Mouse (Mus musculus) MEL (cell line): Measurements from ENCODE around the gene Tmprss6. TPM values are rescaled to one million over a fixed set of nuclear protein-coding genes. Genes with fewer than 3 reads are reported as not detected.

Experiments used
- DNase-seq: peaks from one replicate; pipeline ENCODE4 v3.0.0; 2011; ENCODE audit warnings: low read depth, low spot score
- H3K27ac ChIP-seq: 2 replicates; pipeline ENCODE4 v1.5.1; 2012; ENCODE audit warnings: low read depth, mild to moderate bottlenecking, control low read depth, low read length, moderate library complexity; ENCODE audit not compliant: control insufficient read depth
- H3K27me3 ChIP-seq, 2 experiments: fragments of 150-350 bp in 1 of 2; sonication (generic) in 1 of 2; 2 replicates each; pipeline ENCODE4 v1.6.1; 2012; ENCODE audit warnings: low read length in 2 of 2, mild to moderate bottlenecking in 2 of 2, improper control_type of control experiment in 1 of 2, moderate library complexity in 1 of 2; ENCODE audit not compliant: insufficient read depth in 2 of 2, control insufficient read depth in 1 of 2
- H3K36me3 ChIP-seq, 2 experiments: 2 replicates each; pipeline ENCODE4 v1.6.1; 2012 to 2014; ENCODE audit warnings: low read length in 2 of 2, improper control_type of control experiment in 1 of 2, inconsistent platforms in 1 of 2, mild to moderate bottlenecking in 1 of 2; ENCODE audit not compliant: insufficient read depth in 2 of 2, control insufficient read depth in 1 of 2
- H3K4me1 ChIP-seq, 2 experiments: fragments of 150-350 bp in 1 of 2; sonication (generic) in 1 of 2; 2 replicates each; pipeline ENCODE4 v1.6.1; 2012; ENCODE audit warnings: low read length in 2 of 2, improper control_type of control experiment in 1 of 2, mild to moderate bottlenecking in 1 of 2; ENCODE audit not compliant: insufficient read depth in 2 of 2, control insufficient read depth in 1 of 2
- H3K4me3 ChIP-seq, 2 experiments: fragments of 150-350 bp in 1 of 2; sonication (generic) in 1 of 2; 2 replicates each; pipeline ENCODE4 v1.5.1; 2012; ENCODE audit warnings: low read depth in 2 of 2, low read length in 2 of 2, mild to moderate bottlenecking in 2 of 2, moderate library complexity in 2 of 2, control low read depth in 1 of 2, improper control_type of control experiment in 1 of 2; ENCODE audit not compliant: control insufficient read depth in 1 of 2, insufficient read depth in 1 of 2
- H3K79me2 ChIP-seq: 2 replicates; pipeline ENCODE4 v1.6.1; 2012; ENCODE audit warnings: mild to moderate bottlenecking, low read length, moderate library complexity; ENCODE audit not compliant: control insufficient read depth, poor library complexity, insufficient read depth
- H3K9ac ChIP-seq: 2 replicates; pipeline ENCODE4 v1.6.1; 2012; ENCODE audit warnings: low read depth, mild to moderate bottlenecking, control low read depth, low read length, moderate library complexity; ENCODE audit not compliant: control insufficient read depth, poor library complexity, severe bottlenecking
- H3K9me3 ChIP-seq: fragments of 150-350 bp; sonication (generic); replicated peaks from 2 replicates; pipeline ENCODE4 v1.6.1; 2012; ENCODE audit warnings: mild to moderate bottlenecking, low read length, improper control_type of control experiment, moderate library complexity; ENCODE audit not compliant: insufficient read depth
- BHLHE40 ChIP-seq: IDR thresholded peaks from 2 replicates; pipeline ENCODE4 v1.6.1; 2012; ENCODE audit warnings: low read depth, mild to moderate bottlenecking, inconsistent platforms, low read length, improper control_type of control experiment, borderline replicate concordance
- CHD1 ChIP-seq: IDR thresholded peaks from 2 replicates; pipeline ENCODE4 v1.6.1; 2012; ENCODE audit warnings: low read depth, mild to moderate bottlenecking, inconsistent platforms, low read length, improper control_type of control experiment
- CTCF ChIP-seq, 3 experiments: IDR thresholded peaks in 2 of 3; conservative IDR thresholded peaks in 1 of 3; 2 replicates each; pipeline ENCODE4 v1.5.1; 2011 to 2012; ENCODE audit warnings: low read length in 3 of 3, low read depth in 2 of 3, mild to moderate bottlenecking in 2 of 3, improper control_type of control experiment in 1 of 3, inconsistent platforms in 1 of 3, mixed read lengths in 1 of 3, moderate library complexity in 1 of 3; ENCODE audit not compliant: control insufficient read depth in 1 of 3, insufficient read depth in 1 of 3, poor library complexity in 1 of 3, severe bottlenecking in 1 of 3
- E2F4 ChIP-seq: IDR thresholded peaks from 2 replicates; pipeline ENCODE4 v1.6.1; 2011; ENCODE audit warnings: low read depth, low read length, improper control_type of control experiment, borderline replicate concordance
- ETS1 ChIP-seq: IDR thresholded peaks from 2 replicates; pipeline ENCODE4 v1.6.1; 2012; ENCODE audit warnings: low read depth, mild to moderate bottlenecking, inconsistent platforms, low read length, improper control_type of control experiment, moderate library complexity
- GATA1 ChIP-seq: IDR thresholded peaks from 2 replicates; pipeline ENCODE4 v1.6.1; 2011; ENCODE audit warnings: low read depth, low read length, improper control_type of control experiment
- JUND ChIP-seq: IDR thresholded peaks from 2 replicates; pipeline ENCODE4 v1.6.1; 2011; ENCODE audit warnings: low read depth, mild to moderate bottlenecking, improper control_type of control experiment, low read length
- KAT2A ChIP-seq: conservative IDR thresholded peaks from 2 replicates; pipeline ENCODE4 v1.6.1; 2012; ENCODE audit warnings: low read depth, low read length, improper control_type of control experiment, inconsistent platforms
- MAFK ChIP-seq: IDR thresholded peaks from 2 replicates; pipeline ENCODE4 v1.6.1; 2011; ENCODE audit warnings: low read depth, mild to moderate bottlenecking, low read length, improper control_type of control experiment, borderline replicate concordance
- MAX ChIP-seq: IDR thresholded peaks from 2 replicates; pipeline ENCODE4 v1.6.1; 2011; ENCODE audit warnings: low read length, improper control_type of control experiment
- MAZ ChIP-seq: IDR thresholded peaks from 2 replicates; pipeline ENCODE4 v1.6.1; 2012; ENCODE audit warnings: low read depth, mild to moderate bottlenecking, inconsistent platforms, low read length, improper control_type of control experiment
- MXI1 ChIP-seq: IDR thresholded peaks from 2 replicates; pipeline ENCODE4 v1.6.1; 2011; ENCODE audit warnings: mild to moderate bottlenecking, low read depth, low read length, improper control_type of control experiment
- MYC ChIP-seq: IDR thresholded peaks from 2 replicates; pipeline ENCODE4 v1.6.1; 2011; ENCODE audit warnings: low read depth, mild to moderate bottlenecking, low read length, improper control_type of control experiment, moderate library complexity
- NRF1 ChIP-seq: IDR thresholded peaks from 2 replicates; pipeline ENCODE4 v1.6.1; 2014; ENCODE audit warnings: low read depth, mild to moderate bottlenecking, inconsistent platforms, low read length, improper control_type of control experiment, moderate library complexity; ENCODE audit not compliant: poor library complexity, insufficient read depth, severe bottlenecking
- POLR2AphosphoS2 ChIP-seq: IDR thresholded peaks from 2 replicates; pipeline ENCODE4 v1.6.1; 2011; ENCODE audit warnings: low read length, improper control_type of control experiment
- RAD21 ChIP-seq: IDR thresholded peaks from 2 replicates; pipeline ENCODE4 v1.6.1; 2011; ENCODE audit warnings: mild to moderate bottlenecking, low read depth, low read length, improper control_type of control experiment
- SMC3 ChIP-seq: IDR thresholded peaks from 2 replicates; pipeline ENCODE4 v1.6.1; 2011; ENCODE audit warnings: low read depth, low read length, improper control_type of control experiment
- TAL1 ChIP-seq: IDR thresholded peaks from 2 replicates; pipeline ENCODE4 v1.6.1; 2012; ENCODE audit warnings: mild to moderate bottlenecking, inconsistent platforms, low read length, moderate library complexity, mixed read lengths
- TCF12 ChIP-seq: IDR thresholded peaks from 2 replicates; pipeline ENCODE4 v1.6.1; 2014; ENCODE audit warnings: low read depth, mild to moderate bottlenecking, inconsistent platforms, low read length, improper control_type of control experiment, moderate library complexity
- UBTF ChIP-seq: IDR thresholded peaks from 2 replicates; pipeline ENCODE4 v1.6.1; 2012; ENCODE audit warnings: low read depth, mild to moderate bottlenecking, inconsistent platforms, low read length, improper control_type of control experiment, moderate library complexity, borderline replicate concordance; ENCODE audit not compliant: insufficient read depth
- ZC3H11A ChIP-seq: IDR thresholded peaks from 2 replicates; pipeline ENCODE4 v1.6.1; 2012; ENCODE audit warnings: low read depth, mild to moderate bottlenecking, inconsistent platforms, low read length, improper control_type of control experiment
- ZKSCAN1 ChIP-seq: IDR thresholded peaks from 2 replicates; pipeline ENCODE4 v1.6.1; 2012; ENCODE audit warnings: low read depth, mild to moderate bottlenecking, inconsistent platforms, low read length, improper control_type of control experiment, moderate library complexity
- polyA plus RNA-seq, 2 experiments: library from polyadenylated mRNA; stranded (reverse) in 1 of 2; unstranded in 1 of 2; fragments of >175 nt in 1 of 2; fragments of >200 nt in 1 of 2; gene quantifications; 2 replicates each; pipeline versions ENCODE4 v1.2.1 to v1.2.4; 2012; ENCODE audit warnings: low replicate concordance in 2 of 2, low read depth in 1 of 2; ENCODE audit not compliant: insufficient read length in 2 of 2, insufficient read depth in 1 of 2, missing spikeins in 1 of 2
- total RNA-seq: library from RNA; depleted of rRNA; stranded (reverse); fragments of 300-350 nt; gene quantifications from 2 replicates; pipeline ENCODE4 v1.2.3, GENCODE M21; 2012

Gene Tmprss6
- total and polyA plus RNA-seq, 3 experiments: 0.11 to 0.12 TPM; not detected in 1

DNA sequence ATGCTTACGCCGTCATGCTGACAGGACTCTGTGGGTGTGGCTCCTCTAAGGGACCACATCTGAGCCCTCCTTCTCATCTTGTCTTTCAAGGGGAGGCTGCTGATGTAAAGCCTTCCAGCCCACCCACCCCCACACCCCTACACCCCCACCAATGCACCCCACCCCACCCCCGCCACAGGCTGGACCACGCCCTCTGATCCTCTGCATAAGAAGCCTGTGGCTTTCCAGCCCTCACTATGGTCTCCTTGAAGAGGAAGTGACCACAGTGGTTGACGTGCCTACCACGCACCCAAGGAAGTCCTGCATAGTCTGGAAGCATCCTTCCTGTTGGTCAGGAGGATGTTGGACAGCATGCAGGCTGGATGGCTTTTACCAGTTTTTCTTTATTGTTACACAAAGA, 47.3 kb upstream of the Tmprss6 start:
- Histone ChIP-seq H3K4me1 (peaks cover 0 to 5% of the 10 kb centered on the region in 2 experiments; a peak in 2 of 4 replicates), H3K4me3 (no peak overlapping the region)
- TF ChIP-seq JUND (no peak), NRF1 (no peak), POLR2AphosphoS2 (no peak), GATA1 (no peak), TCF12 (no peak), ETS1 (no peak), KAT2A (no peak), SMC3 (no peak), BHLHE40 (no peak), TAL1 (no peak)

GRCm38 (mm10) chr15:78514393-78515146, 46.1 kb upstream of the Tmprss6 start:
- H3K9ac ChIP-seq: no peak overlapping the region
- peaks cover 0 to under 1% of the 10 kb centered on the region in 2 experiments; a peak in 1 of 4 replicates for H3K4me1 ChIP-seq
- H3K27me3 ChIP-seq: no peaks in the 10 kb centered on the region
- H3K79me2 ChIP-seq: no peaks in the 10 kb centered on the region
- H3K36me3 ChIP-seq: no peaks in the 10 kb centered on the region
- H3K4me3 ChIP-seq: no peak overlapping the region
- no peak overlapping the region for H3K27ac ChIP-seq
- TF ChIP-seq E2F4 (no peak), ZC3H11A (peak; percentile 86), CTCF (IDR thresholded peaks at IDR 0.05 in 2 of 3, conservative IDR thresholded peaks at IDR 0.05 in 1 of 3; ENCODE audit: control insufficient read depth in 1 of 3, insufficient read depth in 1 of 3, low read depth in 2 of 3, low read length in 3 of 3, poor library complexity in 1 of 3, severe bottlenecking in 1 of 3) (peak; percentile 88 to 93 (median 92)), RAD21 (peak; percentile 74), JUND (no peak), SMC3 (peak; percentile 95)
- peak; percentile 76 for DNase-seq
- H3K9me3 ChIP-seq: no peaks in the 10 kb centered on the region

More for the DNA sequence above, 47.3 kb upstream of the Tmprss6 start:
- Histone ChIP-seq H3K27me3 (no peaks in the 10 kb centered on the region), H3K27ac (no peak overlapping the region), H3K9me3 (no peaks in the 10 kb centered on the region), H3K36me3 (no peaks in the 10 kb centered on the region), H3K9ac (no peak overlapping the region), H3K79me2 (no peaks in the 10 kb centered on the region)
- peak; percentile 10 for DNase-seq

- Histone ChIP-seq H3K27me3 (no peaks in the 10 kb centered on the region), H3K27ac (no peak overlapping the region), H3K36me3 (no peaks in the 10 kb centered on the region)
- TF ChIP-seq MAZ: no peak
- no peak for TF ChIP-seq RAD21
- no peak for TF ChIP-seq CHD1
- no peak for TF ChIP-seq ZKSCAN1
- no peak for TF ChIP-seq UBTF
- TF ChIP-seq MAFK: no peak
- no peak for TF ChIP-seq MAX
- TF ChIP-seq MYC: no peak
- TF ChIP-seq MXI1: no peak
- no peak for TF ChIP-seq JUND
- TF ChIP-seq E2F4: no peak
- TF ChIP-seq, all 39 proteins: peak for 0
- Histone ChIP-seq H3K4me3 (no peak overlapping the region), H3K79me2 (no peaks in the 10 kb centered on the region), H3K4me1 (no peaks in the 10 kb centered on the region), H3K9ac (no peak overlapping the region), H3K9me3 (no peaks in the 10 kb centered on the region)
- no peak for DNase-seq
These were observed 44.6 kb upstream of the Tmprss6 start for GRCm38 (mm10) chr15:78513019-78513418.
